Mouse (Mus musculus): Measurements from ENCODE around the gene Slc22a15.
A peak's percentile ranks its signal among the peaks of the same experiment; 100 is the strongest.

Gene Slc22a15

GRCm38 (mm10) chr3:101814790-101815189 lies 109.5 kb downstream of the Slc22a15 start:
- TF ChIP-seq CTCF (conservative IDR thresholded peaks at IDR 0.05; ENCODE audit: low read length) (no peak), POU5F1 (IDR thresholded peaks at IDR 0.05; ENCODE audit: borderline replicate concordance, low read length) (no peak), NANOG (IDR thresholded peaks at IDR 0.05; ENCODE audit: borderline replicate concordance, low read length) (no peak)
- Histone ChIP-seq H3K4me3 (replicated peaks; ENCODE audit: low read length) (no peak overlapping the region), H3K4me1 (replicated peaks; ENCODE audit: low read depth, low read length) (0 out of 2 replicates have a peak, but pooled peaks cover 5% of the 10 kb centered on the region), H3K27me3 (ENCODE audit: insufficient read depth, low read length) (no peaks in the 10 kb centered on the region), H3K36me3 (ENCODE audit: insufficient read depth, low read length) (no peaks in the 10 kb centered on the region), H3K9me3 (ENCODE audit: low read length) (no peaks in the 10 kb centered on the region)

GRCm38 (mm10) chr3:101812341-101812962 lies 111.8 kb downstream of the Slc22a15 start:
- Histone ChIP-seq H3K36me3 (ENCODE audit: insufficient read depth, low read length) (no peaks in the 10 kb centered on the region), H3K9me3 (ENCODE audit: low read length) (peaks cover 4% of the 10 kb centered on the region), H3K27me3 (ENCODE audit: insufficient read depth, low read length) (peaks cover 1% of the 10 kb centered on the region), H3K4me3 (replicated peaks; ENCODE audit: low read length) (no peak overlapping the region), H3K4me1 (replicated peaks; ENCODE audit: low read depth, low read length) (0 out of 2 replicates have a peak, but pooled peaks cover 5% of the 10 kb centered on the region)
- TF ChIP-seq NANOG (IDR thresholded peaks at IDR 0.05; ENCODE audit: borderline replicate concordance, low read length) (no peak), CTCF (conservative IDR thresholded peaks at IDR 0.05; ENCODE audit: low read length) (peak; percentile 88)

- no peaks in the 10 kb centered on the region for H3K36me3 ChIP-seq (ENCODE audit: insufficient read depth, low read length)
- peaks cover 7% of the 10 kb centered on the region for H3K4me1 ChIP-seq (replicated peaks; ENCODE audit: low read depth, low read length)
- peaks cover 4% of the 10 kb centered on the region for H3K9me3 ChIP-seq (ENCODE audit: low read length)
- H3K4me3 ChIP-seq (replicated peaks; ENCODE audit: low read length), result no peak overlapping the region
- TF ChIP-seq POU5F1 (IDR thresholded peaks at IDR 0.05; ENCODE audit: borderline replicate concordance, low read length), result no peak
- TF ChIP-seq NANOG (IDR thresholded peaks at IDR 0.05; ENCODE audit: borderline replicate concordance, low read length), result no peak
- TF ChIP-seq CTCF (conservative IDR thresholded peaks at IDR 0.05; ENCODE audit: low read length), result no peak
- peaks cover 6% of the 10 kb centered on the region for H3K27me3 ChIP-seq (ENCODE audit: insufficient read depth, low read length)
Observed at GRCm38 (mm10) chr3:101811931-101812330, 112.3 kb downstream of the Slc22a15 start.

DNA sequence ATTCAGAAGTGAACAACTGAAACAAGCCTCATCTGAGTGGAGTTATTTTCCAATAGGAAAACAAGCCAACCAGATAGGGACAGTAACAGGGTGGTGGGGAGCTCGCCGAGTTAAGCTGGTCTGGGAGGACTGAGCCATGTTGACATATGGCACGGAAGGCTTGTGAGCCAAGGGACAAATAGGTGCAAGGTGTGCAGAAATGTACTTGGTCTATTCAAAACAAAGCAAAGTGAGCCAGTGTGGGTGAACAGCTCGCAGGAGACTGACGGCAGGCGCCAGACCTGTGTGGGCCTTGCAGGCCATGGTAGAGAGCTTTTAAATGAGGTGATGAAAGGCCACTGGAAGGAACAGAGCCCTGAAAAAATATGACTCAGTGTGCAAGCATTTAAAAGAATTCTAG lies 116.6 kb downstream of the Slc22a15 start:
- peaks cover 4% of the 10 kb centered on the region for H3K9me3 ChIP-seq (ENCODE audit: low read length)
- peaks cover 42% of the 10 kb centered on the region for H3K4me1 ChIP-seq (replicated peaks; ENCODE audit: low read depth, low read length)
- peaks cover 11% of the 10 kb centered on the region for H3K27me3 ChIP-seq (ENCODE audit: insufficient read depth, low read length)
- no peak overlapping the region for H3K4me3 ChIP-seq (replicated peaks; ENCODE audit: low read length)
- no peaks in the 10 kb centered on the region for H3K36me3 ChIP-seq (ENCODE audit: insufficient read depth, low read length)
- no peak for TF ChIP-seq CTCF (conservative IDR thresholded peaks at IDR 0.05; ENCODE audit: low read length)
- no peak for TF ChIP-seq NANOG (IDR thresholded peaks at IDR 0.05; ENCODE audit: borderline replicate concordance, low read length)
- TF ChIP-seq POU5F1 (IDR thresholded peaks at IDR 0.05; ENCODE audit: borderline replicate concordance, low read length), result no peak

DNA sequence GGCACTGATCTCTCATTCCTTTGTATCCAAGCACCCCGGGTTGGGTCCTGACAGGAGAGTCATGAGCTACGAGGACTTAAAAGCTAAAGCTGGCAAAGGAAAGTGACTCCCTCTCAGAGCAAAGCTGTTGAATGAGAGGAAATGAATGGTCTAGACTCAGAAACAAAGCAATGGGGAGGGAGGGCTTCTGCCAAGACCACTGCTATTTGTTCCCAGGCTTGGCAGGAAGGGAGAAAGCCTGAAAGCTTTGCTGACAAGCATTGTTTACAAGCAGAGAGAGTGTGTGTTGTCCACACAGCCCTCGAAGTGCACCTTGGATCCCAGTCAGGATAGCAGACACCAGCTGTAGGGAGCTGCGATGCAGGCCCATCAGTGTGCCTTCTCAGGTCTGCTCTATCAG lies 117.3 kb downstream of the Slc22a15 start:
- peaks cover 49% of the 10 kb centered on the region for H3K4me1 ChIP-seq (replicated peaks; ENCODE audit: low read depth, low read length)
- no peak overlapping the region for H3K4me3 ChIP-seq (replicated peaks; ENCODE audit: low read length)
- H3K27me3 ChIP-seq (ENCODE audit: insufficient read depth, low read length), result peaks cover 11% of the 10 kb centered on the region
- TF ChIP-seq NANOG (IDR thresholded peaks at IDR 0.05; ENCODE audit: borderline replicate concordance, low read length) (no peak), CTCF (conservative IDR thresholded peaks at IDR 0.05; ENCODE audit: low read length) (no peak), POU5F1 (IDR thresholded peaks at IDR 0.05; ENCODE audit: borderline replicate concordance, low read length) (no peak)
- H3K36me3 ChIP-seq (ENCODE audit: insufficient read depth, low read length), result no peaks in the 10 kb centered on the region
- H3K9me3 ChIP-seq (ENCODE audit: low read length), result peaks cover 4% of the 10 kb centered on the region

DNA sequence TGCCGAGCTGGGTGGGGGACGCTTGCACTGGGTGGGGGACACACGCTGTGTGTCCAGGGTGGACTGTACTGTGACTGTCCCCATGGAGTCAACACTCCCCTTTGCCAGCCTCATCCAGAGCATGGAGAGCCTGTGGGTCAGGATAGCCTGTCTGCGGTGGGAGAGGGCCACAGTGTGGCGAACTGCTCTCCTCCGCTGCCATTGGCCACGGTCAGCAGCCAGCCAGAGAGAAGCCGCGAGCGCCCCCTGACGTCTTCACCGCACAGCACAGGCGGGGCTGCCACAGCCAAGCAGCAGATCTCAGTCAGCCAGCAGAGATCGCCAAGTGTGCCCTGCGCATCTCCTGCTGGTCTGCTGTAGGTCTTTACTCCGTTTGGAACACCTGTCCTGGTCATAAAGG lies 118.1 kb downstream of the Slc22a15 start:
- Histone ChIP-seq H3K4me1 (replicated peaks; ENCODE audit: low read depth, low read length) (peaks cover 57% of the 10 kb centered on the region), H3K27me3 (ENCODE audit: insufficient read depth, low read length) (peaks cover 11% of the 10 kb centered on the region), H3K9me3 (ENCODE audit: low read length) (peaks cover 4% of the 10 kb centered on the region), H3K4me3 (replicated peaks; ENCODE audit: low read length) (no peak overlapping the region), H3K36me3 (ENCODE audit: insufficient read depth, low read length) (no peaks in the 10 kb centered on the region)
- TF ChIP-seq CTCF (conservative IDR thresholded peaks at IDR 0.05; ENCODE audit: low read length) (peak; percentile 66), NANOG (IDR thresholded peaks at IDR 0.05; ENCODE audit: borderline replicate concordance, low read length) (no peak)
